ENCODE assay signal across 8 mouse cellular contexts in genomic region chr7:6851717-6852503, GRCm38 (mm10).
A peak's percentile ranks its signal among the peaks of the same experiment; 100 is the strongest.
DNase-seq lines count a peak whose midpoint lies in the region; ATAC-seq and TF ChIP-seq lines count a peak whose summit lies in the region.

No protein-coding gene starts in this region.

- H3K27ac ChIP-seq in liver, embryonic 11.5 days (ENCODE audit: low read depth, low read length), result no peak overlapping the region
- H3K27ac ChIP-seq in liver, postnatal 0 days (ENCODE audit: low read depth), result no peak overlapping the region
- H3K27ac ChIP-seq in forebrain, embryonic 10.5 days, result peak overlapping the region; percentile 25
- 0 out of 2 replicates have a peak overlapping the region, but pooled peaks have one; percentile 2 for H3K27ac ChIP-seq in olfactory bulb, adult 2 months (ENCODE audit: insufficient read depth, low read depth, low read length)

- H3K36me3 ChIP-seq in liver, embryonic 11.5 days (ENCODE audit: control insufficient read depth, insufficient read depth, low read length), result no peaks in the 10 kb centered on the region
- no peaks in the 10 kb centered on the region for H3K36me3 ChIP-seq in liver, postnatal 0 days (replicated peaks; ENCODE audit: insufficient read depth, low read length)
- no peaks in the 10 kb centered on the region for H3K36me3 ChIP-seq in forebrain, embryonic 10.5 days (replicated peaks)

- no peak for TF ChIP-seq POLR2A in olfactory bulb, adult 2 months (IDR thresholded peaks at IDR 0.05; ENCODE audit: insufficient read depth, low read depth, low read length)

- H3K9me3 ChIP-seq in liver, embryonic 11.5 days (ENCODE audit: control insufficient read depth, low read length), result no peaks in the 10 kb centered on the region
- H3K9me3 ChIP-seq in liver, postnatal 0 days (ENCODE audit: low read length), result no peaks in the 10 kb centered on the region
- no peaks in the 10 kb centered on the region for H3K9me3 ChIP-seq in forebrain, embryonic 10.5 days

- ATAC-seq in liver, embryonic 11.5 days (replicated peaks; ENCODE audit: low FRiP score), result no peak
- ATAC-seq in liver, postnatal 0 days, result no peak
- ATAC-seq in CD4-positive, CD25-positive, alpha-beta regulatory T cell, adult 4 months, result no peak

- DNase-seq in liver, embryonic 11.5 days (ENCODE audit: low spot score), result peak; percentile 44
- DNase-seq in liver, postnatal 0 days, result no peak
- peak; percentile 69 for DNase-seq in forebrain, embryonic 10.5 days (ENCODE audit: extremely low spot score, low spot score)
- DNase-seq in kidney, postnatal 14 days, result peak; percentile 36
- DNase-seq in cerebellum, adult 11 months, result no peak
- no peak for DNase-seq in natural killer cell, adult 2 months (ENCODE audit: low spot score in 2 of 2)

- WGBS in liver, embryonic 11.5 days, result 37% methylated on average over 5 of the region's 5 CpGs
- 42% methylated on average over 5 of the region's 5 CpGs for WGBS in liver, postnatal 0 days (ENCODE audit: insufficient replicate concordance)
- whole genome bisulfite sequencing in forebrain, embryonic 10.5 days, result 36% methylated on average over 5 of the region's 5 CpGs
- 31% methylated on average over 5 of the region's 5 CpGs for WGBS in olfactory bulb, adult 2 months

- H3K27me3 ChIP-seq in liver, embryonic 11.5 days (replicated peaks; ENCODE audit: control insufficient read depth, insufficient read depth, low read length), result no peaks in the 10 kb centered on the region
- no peaks in the 10 kb centered on the region for H3K27me3 ChIP-seq in liver, postnatal 0 days (ENCODE audit: insufficient read depth, low read length)
- H3K27me3 ChIP-seq in forebrain, embryonic 10.5 days (ENCODE audit: poor library complexity, severe bottlenecking), result no peaks in the 10 kb centered on the region

- H3K4me2 ChIP-seq in liver, embryonic 11.5 days, result no peak overlapping the region
- H3K4me2 ChIP-seq in liver, postnatal 0 days (ENCODE audit: low read depth, low read length), result no peak overlapping the region

- H3K4me1 ChIP-seq in liver, embryonic 11.5 days (replicated peaks; ENCODE audit: control insufficient read depth, insufficient read depth, low read length), result no peaks in the 10 kb centered on the region; the same call in 1 of the 2 replicates
- H3K4me1 ChIP-seq in liver, postnatal 0 days (ENCODE audit: insufficient read depth), result no peaks in the 10 kb centered on the region
- H3K4me1 ChIP-seq in forebrain, embryonic 10.5 days, result peaks cover 18% of the 10 kb centered on the region
- H3K4me1 ChIP-seq in olfactory bulb, adult 2 months (ENCODE audit: control insufficient read depth, insufficient read depth, low read length), result peaks cover 8% of the 10 kb centered on the region

- no peak for TF ChIP-seq CTCF in liver, postnatal 0 days (IDR thresholded peaks at IDR 0.05; ENCODE audit: low read depth)
- TF ChIP-seq CTCF in olfactory bulb, adult 2 months (IDR thresholded peaks at IDR 0.05; ENCODE audit: insufficient read depth, low read depth, low read length), result no peak

- no peak for TF ChIP-seq EP300 in liver, postnatal 0 days (IDR thresholded peaks at IDR 0.05; ENCODE audit: low read depth)

- no peak overlapping the region for H3K4me3 ChIP-seq in liver, embryonic 11.5 days (ENCODE audit: low read depth, low read length)
- H3K4me3 ChIP-seq in liver, postnatal 0 days (ENCODE audit: low read depth, low read length), result no peak overlapping the region
- 0 out of 2 replicates have a peak overlapping the region, but pooled peaks have one; percentile 5 for H3K4me3 ChIP-seq in forebrain, embryonic 10.5 days
- no peak overlapping the region for H3K4me3 ChIP-seq in olfactory bulb, adult 2 months (ENCODE audit: insufficient read depth, low read depth, low read length)

- H3K9ac ChIP-seq in liver, embryonic 11.5 days (ENCODE audit: low read depth, low read length), result no peak overlapping the region
- H3K9ac ChIP-seq in liver, postnatal 0 days (replicated peaks), result no peak overlapping the region

Comparison
In these comparisons a context has a peak if more than half of its experiments do, and no peak if none do; other contexts are left out.
1. DNase-seq: peak in liver, embryonic 11.5 days (single experiment), forebrain, embryonic 10.5 days (single experiment) and kidney, postnatal 14 days (single experiment); none in liver, postnatal 0 days (single experiment), cerebellum, adult 11 months (single experiment) and natural killer cell, adult 2 months (0 of 2).
2. H3K27ac ChIP-seq: peak in forebrain, embryonic 10.5 days (single experiment) and olfactory bulb, adult 2 months (single experiment); none in liver, embryonic 11.5 days (single experiment) and liver, postnatal 0 days (single experiment).